Mouse (Mus musculus) stomach, postnatal 0 days (tissue): ENCODE measurements at regions not wholly inside any gene's neighbourhood (a gene's known extent, or its start where the extent isn't known, plus 50 kb on each side); places are given as distances from the start of the nearest gene placed in this dataset.

Experiments used
- CTCF ChIP-seq: IDR thresholded peaks from 2 replicates; pipeline ENCODE4 v1.5.1; 2016; ENCODE audit warnings: antibody characterized with exemption, low read depth, mild to moderate bottlenecking, moderate library complexity
- EP300 ChIP-seq: optimal IDR thresholded peaks from 2 replicates; pipeline ENCODE3; 2016; ENCODE audit warnings: antibody characterized with exemption

DNA sequence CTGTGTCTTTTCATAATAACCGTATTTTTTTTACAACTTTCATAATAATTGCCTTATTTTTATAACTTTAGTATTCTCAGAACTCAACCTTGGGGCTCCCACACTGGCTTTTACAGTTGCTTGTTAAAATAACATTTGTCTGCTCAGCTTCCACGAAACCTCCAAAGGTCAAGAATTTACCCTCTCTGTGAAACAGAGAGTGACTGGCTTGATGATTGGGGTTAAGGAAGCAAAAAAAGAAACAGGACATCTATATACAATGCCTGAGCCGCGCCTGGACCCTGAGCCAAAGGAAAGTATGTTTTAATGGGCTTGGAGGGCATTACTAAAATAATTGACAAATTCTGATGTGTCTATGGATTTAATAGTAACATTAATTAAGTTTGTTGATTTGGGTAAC lies 160.0 kb upstream of the Noct start:
- TF ChIP-seq CTCF: no peak
- no peak for TF ChIP-seq EP300
